Mouse (Mus musculus) kidney, postnatal 0 days (tissue): ENCODE results near the gene Aym1. TPM values are rescaled to one million over a fixed set of nuclear protein-coding genes. Genes with fewer than 3 reads are reported as not detected.

Experiments used
- ATAC-seq: fragments of 200-750 bp; cut with Nextera tagmentation; replicated peaks from 2 replicates; pipeline ENCODE4 v1.8.0; 2017; ENCODE audit warnings: low read depth, moderate number of reproducible peaks, moderate TSS enrichment, moderate library complexity; ENCODE audit not compliant: low FRiP score
- DNase-seq: peaks from one replicate; pipeline ENCODE4 v3.0.0-alpha.2; 2016; ENCODE audit warnings: low spot score
- H3K27ac ChIP-seq: fragments of 300-500 bp; sonication (generic); 2 replicates; pipeline ENCODE4 v1.5.1; 2014; ENCODE audit warnings: mild to moderate bottlenecking
- H3K27me3 ChIP-seq: fragments of 300-500 bp; sonication (generic); 2 replicates; pipeline ENCODE4 v1.6.1; 2014; ENCODE audit warnings: low read length, mixed read lengths; ENCODE audit not compliant: insufficient read depth
- H3K36me3 ChIP-seq: fragments of 300-500 bp; sonication (generic); 2 replicates; pipeline ENCODE4 v1.6.1; 2014; ENCODE audit warnings: low read length, mixed read lengths; ENCODE audit not compliant: insufficient read depth
- H3K4me1 ChIP-seq: fragments of 300-500 bp; sonication (generic); replicated peaks from 2 replicates; pipeline ENCODE4 v1.6.1; 2014; ENCODE audit warnings: antibody characterized with exemption, low read length, mixed read lengths; ENCODE audit not compliant: insufficient read depth
- H3K4me2 ChIP-seq: fragments of 300-500 bp; sonication (generic); 2 replicates; pipeline ENCODE4 v1.6.1; 2014; ENCODE audit warnings: mild to moderate bottlenecking, low read length, moderate library complexity, mixed read lengths
- H3K4me3 ChIP-seq: fragments of 300-500 bp; sonication (generic); replicated peaks from 2 replicates; pipeline ENCODE4 v1.5.1; 2014; ENCODE audit warnings: low read depth, low read length
- H3K9ac ChIP-seq: fragments of 300-500 bp; sonication (generic); 2 replicates; pipeline ENCODE4 v1.6.1; 2014; ENCODE audit warnings: low read depth, low read length
- H3K9me3 ChIP-seq: fragments of 300-500 bp; sonication (generic); replicated peaks from 2 replicates; pipeline ENCODE4 v1.6.1; 2016; ENCODE audit warnings: low read length, inconsistent platforms, mixed read lengths
- CTCF ChIP-seq: IDR thresholded peaks from 2 replicates; pipeline ENCODE4 v1.5.1; 2016; ENCODE audit warnings: antibody characterized with exemption, low read depth, mild to moderate bottlenecking, moderate library complexity
- WGBS: fragments of 180-500 bp; shearing (Covaris S2); extraction: QIAGEN DNeasy Blood & Tissue Kit; methylation state at CpG from one replicate; pipeline ENCODE4 v1.1.7; 2014; 5-methylcytosine and 5-hydroxymethylcytosine counted together
- polyA plus RNA-seq: library from polyadenylated mRNA; unstranded; fragments of >200 nt; fragmentation: Nextera tagmentation; extraction: Ambion mirVana; gene quantifications from 2 replicates; pipeline ENCODE4 v1.2.1, GENCODE M21; 2015

The Aym1 gene
- polyA plus RNA-seq, 1 experiment from 2014 or later = not detected

- Histone ChIP-seq H3K36me3 (no peaks in the 10 kb centered on the region), H3K27ac (no peak overlapping the region), H3K27me3 (peaks cover 20% of the 10 kb centered on the region), H3K9me3 (no peaks in the 10 kb centered on the region), H3K4me1 (0 out of 2 replicates have a peak, but pooled peaks cover 4% of the 10 kb centered on the region), H3K4me3 (no peak overlapping the region), H3K9ac (no peak overlapping the region), H3K4me2 (no peak overlapping the region)
- DNase-seq (no peak), ATAC-seq (no peak)
- no peak for TF ChIP-seq CTCF
- WGBS = 6% methylated on average over 7 of the region's 7 CpGs
These were observed 7.9 kb upstream of the Aym1 start for GRCm38 (mm10) chr5:113349226-113349625.

- no peak overlapping the region for H3K4me3 ChIP-seq
- H3K4me1 ChIP-seq = 0 out of 2 replicates have a peak, but pooled peaks cover 4% of the 10 kb centered on the region
- H3K4me2 ChIP-seq = no peak overlapping the region
- H3K27me3 ChIP-seq = peaks cover 20% of the 10 kb centered on the region
- no peak overlapping the region for H3K27ac ChIP-seq
- TF ChIP-seq CTCF = no peak
- no peaks in the 10 kb centered on the region for H3K9me3 ChIP-seq
- H3K36me3 ChIP-seq = no peaks in the 10 kb centered on the region
- H3K9ac ChIP-seq = no peak overlapping the region
- no peak for DNase-seq
- 12% methylated on average over 7 of the region's 7 CpGs for WGBS
- ATAC-seq = no peak
These were observed 7.3 kb upstream of the Aym1 start for GRCm38 (mm10) chr5:113349810-113350209.

GRCm38 (mm10) chr5:113351768-113352167 is 5.3 kb upstream of the Aym1 start:
- ATAC-seq (no peak), DNase-seq (no peak)
- H3K27ac ChIP-seq = no peak overlapping the region
- H3K4me1 ChIP-seq = 0 out of 2 replicates have a peak, but pooled peaks cover 4% of the 10 kb centered on the region
- H3K9me3 ChIP-seq = no peaks in the 10 kb centered on the region
- no peak overlapping the region for H3K9ac ChIP-seq
- H3K4me2 ChIP-seq = no peak overlapping the region
- H3K27me3 ChIP-seq = peaks cover 9% of the 10 kb centered on the region; the same call in 1 of the 2 replicates
- TF ChIP-seq CTCF = no peak
- WGBS = 87% methylated on average over 3 of the region's 3 CpGs
- H3K4me3 ChIP-seq = no peak overlapping the region
- no peaks in the 10 kb centered on the region for H3K36me3 ChIP-seq

- H3K4me3 ChIP-seq = no peak overlapping the region
- no peak overlapping the region for H3K4me2 ChIP-seq
- no peaks in the 10 kb centered on the region for H3K36me3 ChIP-seq
- H3K9ac ChIP-seq = no peak overlapping the region
- 0 out of 2 replicates have a peak, but pooled peaks cover 4% of the 10 kb centered on the region for H3K4me1 ChIP-seq
- WGBS = 69% methylated on average over 6 of the region's 6 CpGs
- no peaks in the 10 kb centered on the region for H3K9me3 ChIP-seq
- no peak overlapping the region for H3K27ac ChIP-seq
- TF ChIP-seq CTCF = no peak
- ATAC-seq (no peak), DNase-seq (no peak)
- H3K27me3 ChIP-seq = peaks cover 9% of the 10 kb centered on the region; the same call in 1 of the 2 replicates
These were observed 4.5 kb upstream of the Aym1 start for GRCm38 (mm10) chr5:113352636-113353035.

GRCm38 (mm10) chr5:113354311-113354710 is 2.8 kb upstream of the Aym1 start:
- Histone ChIP-seq H3K9me3 (no peaks in the 10 kb centered on the region), H3K27me3 (peaks cover 3% of the 10 kb centered on the region; the same call in 1 of the 2 replicates), H3K27ac (no peak overlapping the region), H3K36me3 (no peaks in the 10 kb centered on the region), H3K9ac (no peak overlapping the region), H3K4me2 (no peak overlapping the region), H3K4me3 (no peak overlapping the region), H3K4me1 (0 out of 2 replicates have a peak, but pooled peaks cover 9% of the 10 kb centered on the region)
- DNase-seq (no peak), ATAC-seq (no peak)
- TF ChIP-seq CTCF = no peak
- 58% methylated on average over 16 of the region's 16 CpGs for WGBS

- Histone ChIP-seq H3K4me3 (no peak overlapping the region), H3K9ac (no peak overlapping the region), H3K36me3 (no peaks in the 10 kb centered on the region), H3K27me3 (no peaks in the 10 kb centered on the region), H3K4me2 (no peak overlapping the region), H3K9me3 (no peaks in the 10 kb centered on the region), H3K4me1 (0 out of 2 replicates have a peak, but pooled peaks cover 5% of the 10 kb centered on the region), H3K27ac (no peak overlapping the region)
- ATAC-seq = no peak
- TF ChIP-seq CTCF = no peak
- DNase-seq = no peak
- WGBS = 26% methylated on average over 3 of the region's 3 CpGs
These were observed 562 bp downstream of the Aym1 start for GRCm38 (mm10) chr5:113357656-113358055.

GRCm38 (mm10) chr5:113358833-113359232 is 1.7 kb downstream of the Aym1 start:
- Histone ChIP-seq H3K27ac (no peak overlapping the region), H3K9ac (no peak overlapping the region), H3K4me2 (no peak overlapping the region), H3K27me3 (no peaks in the 10 kb centered on the region), H3K9me3 (no peaks in the 10 kb centered on the region), H3K4me1 (0 out of 2 replicates have a peak, but pooled peaks cover 5% of the 10 kb centered on the region), H3K4me3 (no peak overlapping the region), H3K36me3 (no peaks in the 10 kb centered on the region)
- no peak for TF ChIP-seq CTCF
- WGBS = 2% methylated on average over 11 of the region's 11 CpGs
- 0 out of 2 replicates have a peak, but pooled peaks have one; percentile 59 for ATAC-seq
- peak; percentile 72 for DNase-seq
